Mouse (Mus musculus): ENCODE data around the gene Dnah6.

GRCm38 (mm10) chr6:73090836-73091235 is 130.6 kb downstream of the Dnah6 start:
- no peak for TF ChIP-seq CTCF (IDR thresholded peaks at IDR 0.05; ENCODE audit: low read depth, low read length)
- TF ChIP-seq POLR2A (IDR thresholded peaks at IDR 0.05; ENCODE audit: extremely low read depth, insufficient read depth, low read length), result no peak
